Mouse (Mus musculus): ENCODE measurements around the gene Fsd2.

The Fsd2 gene

GRCm38 (mm10) chr7:81571941-81572441 lies 5.2 kb upstream of the Fsd2 start:
- no peak for DNase-seq (ENCODE audit: low read depth, low spot score)

GRCm38 (mm10) chr7:81571108-81571940 lies 4.6 kb upstream of the Fsd2 start, which contains the start of gene Whamm:
Gene Whamm (plus strand): TSS chr7:81571266.
- peak; percentile 97 for DNase-seq (ENCODE audit: low read depth, low spot score)

GRCm38 (mm10) chr7:81570752-81571107 lies 4.0 kb upstream of the Fsd2 start:
- no peak for DNase-seq (ENCODE audit: low read depth, low spot score)

- peak; percentile 66 for DNase-seq (ENCODE audit: low read depth, low spot score)
These were observed 3.5 kb upstream of the Fsd2 start for GRCm38 (mm10) chr7:81570271-81570670.

GRCm38 (mm10) chr7:81569851-81570250 lies 3.1 kb upstream of the Fsd2 start:
- DNase-seq (ENCODE audit: low read depth, low spot score): no peak

- DNase-seq (ENCODE audit: low read depth, low spot score): no peak
These were observed 652 bp upstream of the Fsd2 start for GRCm38 (mm10) chr7:81567396-81567795.

GRCm38 (mm10) chr7:81566332-81566731 lies 412 bp downstream of the Fsd2 start:
- no peak for DNase-seq (ENCODE audit: low read depth, low spot score)

- DNase-seq (ENCODE audit: low read depth, low spot score): no peak
These were observed 1.2 kb downstream of the Fsd2 start for GRCm38 (mm10) chr7:81565381-81566055.

GRCm38 (mm10) chr7:81564766-81565165 lies 2.0 kb downstream of the Fsd2 start:
- DNase-seq (ENCODE audit: low read depth, low spot score): no peak

GRCm38 (mm10) chr7:81563506-81564015 lies 3.2 kb downstream of the Fsd2 start:
- no peak for DNase-seq (ENCODE audit: low read depth, low spot score)

- DNase-seq (ENCODE audit: low read depth, low spot score): no peak
These were observed 5.5 kb downstream of the Fsd2 start for GRCm38 (mm10) chr7:81561211-81561610.

GRCm38 (mm10) chr7:81560101-81561049 lies 6.4 kb downstream of the Fsd2 start:
- DNase-seq (ENCODE audit: low read depth, low spot score): no peak

GRCm38 (mm10) chr7:81559231-81559980 lies 7.3 kb downstream of the Fsd2 start:
- no peak for DNase-seq (ENCODE audit: low read depth, low spot score)

GRCm38 (mm10) chr7:81557985-81558360 lies 8.8 kb downstream of the Fsd2 start:
- DNase-seq (ENCODE audit: low read depth, low spot score): no peak

GRCm38 (mm10) chr7:81557252-81557984 lies 9.3 kb downstream of the Fsd2 start:
- no peak for DNase-seq (ENCODE audit: low read depth, low spot score)

GRCm38 (mm10) chr7:81556839-81557238 lies 9.9 kb downstream of the Fsd2 start:
- no peak for DNase-seq (ENCODE audit: low read depth, low spot score)

- peak; percentile 81 for DNase-seq (ENCODE audit: low read depth, low spot score)
These were observed 12.4 kb downstream of the Fsd2 start for GRCm38 (mm10) chr7:81554369-81554768.

GRCm38 (mm10) chr7:81553589-81553988 lies 13.2 kb downstream of the Fsd2 start:
- no peak for DNase-seq (ENCODE audit: low read depth, low spot score)

GRCm38 (mm10) chr7:81548864-81549263 lies 17.9 kb downstream of the Fsd2 start:
- DNase-seq (ENCODE audit: low read depth, low spot score): no peak

- DNase-seq (ENCODE audit: low read depth, low spot score): no peak
These were observed 23.8 kb downstream of the Fsd2 start for GRCm38 (mm10) chr7:81542934-81543333.

Measured in ZHBTc4 (cell line).